Mouse (Mus musculus): ENCODE measurements around the gene Rccd1. TPM values are rescaled to one million over a fixed set of nuclear protein-coding genes. Genes with fewer than 3 reads are reported as not detected.

Rccd1 gene
- polyA plus RNA-seq, 3 experiments from 2014 or later = 3.4 to 10.0 (median 6.5) TPM

GRCm38 (mm10) chr7:80297041-80297440 is 27.2 kb downstream of the Rccd1 start:
- ATAC-seq = no peak

GRCm38 (mm10) chr7:80296462-80296861 is 27.8 kb downstream of the Rccd1 start:
- no peak for ATAC-seq

GRCm38 (mm10) chr7:80294764-80295648 is 29.2 kb downstream of the Rccd1 start:
- no peak for ATAC-seq

- peak; percentile 96 for ATAC-seq
Measured at GRCm38 (mm10) chr7:80294062-80294763, 30.0 kb downstream of the Rccd1 start, which contains the start of gene Prc1. Gene Prc1 (plus strand): TSS chr7:80294450.

- ATAC-seq = no peak
Measured at GRCm38 (mm10) chr7:80287736-80288135, 36.5 kb downstream of the Rccd1 start.

- no peak for ATAC-seq
Measured at GRCm38 (mm10) chr7:80285725-80286124, 38.5 kb downstream of the Rccd1 start.

- ATAC-seq = no peak
Measured at GRCm38 (mm10) chr7:80284391-80284790, 39.9 kb downstream of the Rccd1 start.

- no peak for ATAC-seq
Measured at GRCm38 (mm10) chr7:80283226-80283918, 40.9 kb downstream of the Rccd1 start.

- no peak for ATAC-seq
Measured at GRCm38 (mm10) chr7:80281646-80282045, 42.6 kb downstream of the Rccd1 start.

- ATAC-seq = no peak
Measured at GRCm38 (mm10) chr7:80280998-80281397, 43.3 kb downstream of the Rccd1 start.

GRCm38 (mm10) chr7:80280032-80280431 is 44.2 kb downstream of the Rccd1 start:
- ATAC-seq = no peak

GRCm38 (mm10) chr7:80276374-80276773 is 47.9 kb downstream of the Rccd1 start:
- ATAC-seq = no peak

GRCm38 (mm10) chr7:80273456-80273855 is 50.8 kb downstream of the Rccd1 start:
- ATAC-seq = no peak

- ATAC-seq = no peak
Measured at GRCm38 (mm10) chr7:80269751-80270255, 54.5 kb downstream of the Rccd1 start.

- ATAC-seq = peak; percentile 98
Measured at GRCm38 (mm10) chr7:80268897-80269750, 55.1 kb downstream of the Rccd1 start, which contains the start of gene Vps33b. Gene Vps33b (plus strand): TSS chr7:80269649.

- ATAC-seq = no peak
Measured at GRCm38 (mm10) chr7:80267764-80268163, 56.5 kb downstream of the Rccd1 start.

- ATAC-seq = no peak
Measured at GRCm38 (mm10) chr7:80264606-80265005, 59.6 kb downstream of the Rccd1 start.

GRCm38 (mm10) chr7:80261372-80261990 is 62.8 kb downstream of the Rccd1 start:
- ATAC-seq = peak; percentile 53

GRCm38 (mm10) chr7:80260625-80261371 is 63.5 kb downstream of the Rccd1 start, which contains the start of gene Ngrn:
Gene Ngrn (plus strand): TSS chr7:80261215.
- ATAC-seq = peak; percentile 96

- ATAC-seq = no peak
Measured at GRCm38 (mm10) chr7:80257706-80258105, 66.5 kb downstream of the Rccd1 start.

Data from inflammation-experienced regulatory T-cells, adult 6 months (primary cell).